Mouse (Mus musculus) intestine, embryonic 14.5 days (tissue): ENCODE data around the gene Faf1. TPM values are rescaled to one million over a fixed set of nuclear protein-coding genes. Genes with fewer than 3 reads are reported as not detected.

Experiments
- ATAC-seq: fragments of 200-750 bp; cut with Nextera tagmentation; replicated peaks from 2 replicates; pipeline ENCODE4 v1.8.0; 2017; ENCODE audit warnings: low read depth, moderate number of reproducible peaks, moderate TSS enrichment, moderate library complexity; ENCODE audit not compliant: low FRiP score, low TSS enrichment
- DNase-seq: peaks from one replicate; pipeline ENCODE4 v3.0.0-alpha.2; 2018; ENCODE audit warnings: low spot score
- H3K27ac ChIP-seq: fragments of 300-500 bp; sonication (generic); 2 replicates; pipeline ENCODE4 v1.5.1; 2014; ENCODE audit warnings: low read depth, mild to moderate bottlenecking, control low read depth
- H3K27me3 ChIP-seq: fragments of 300-500 bp; sonication (generic); replicated peaks from 2 replicates; pipeline ENCODE4 v1.6.1; 2014; ENCODE audit warnings: low read length, control low read depth; ENCODE audit not compliant: control insufficient read depth, insufficient read depth
- H3K36me3 ChIP-seq: fragments of 300-500 bp; sonication (generic); 2 replicates; pipeline ENCODE4 v1.6.1; 2014; ENCODE audit warnings: low read length, control low read depth; ENCODE audit not compliant: control insufficient read depth, insufficient read depth
- H3K4me1 ChIP-seq: fragments of 300-500 bp; sonication (generic); replicated peaks from 2 replicates; pipeline ENCODE4 v1.6.1; 2014; ENCODE audit warnings: low read length, control low read depth, mixed read lengths; ENCODE audit not compliant: control insufficient read depth, insufficient read depth
- H3K4me2 ChIP-seq: fragments of 300-500 bp; sonication (generic); 2 replicates; pipeline ENCODE4 v1.6.1; 2014; ENCODE audit warnings: low read length
- H3K4me3 ChIP-seq: fragments of 300-500 bp; sonication (generic); 2 replicates; pipeline ENCODE4 v1.5.1; 2014; ENCODE audit warnings: low read depth, low read length, control low read depth, mixed read lengths
- H3K9ac ChIP-seq: fragments of 300-500 bp; sonication (generic); 2 replicates; pipeline ENCODE4 v1.6.1; 2014; ENCODE audit warnings: mild to moderate bottlenecking, low read length
- H3K9me3 ChIP-seq: fragments of 300-500 bp; sonication (generic); 2 replicates; pipeline ENCODE4 v1.6.1; 2016; ENCODE audit warnings: low read length, control low read depth; ENCODE audit not compliant: control insufficient read depth
- WGBS: fragments of 180-500 bp; shearing (Covaris S2); extraction: QIAGEN DNeasy Blood & Tissue Kit; methylation state at CpG from one replicate; pipeline ENCODE4 v1.1.7; 2014; 5-methylcytosine and 5-hydroxymethylcytosine counted together
- polyA plus RNA-seq: library from polyadenylated mRNA; unstranded; fragments of >200 nt; fragmentation: Nextera tagmentation; extraction: Ambion mirVana; gene quantifications from 2 replicates; pipeline ENCODE4 v1.2.1, GENCODE M21; 2014

Faf1 gene
- polyA plus RNA-seq, 1 experiment from 2014 or later = 32.6 TPM

GRCm38 (mm10) chr4:109945554-109945953, 269.2 kb downstream of the Faf1 start:
- no peaks in the 10 kb centered on the region for H3K4me1 ChIP-seq
- no peaks in the 10 kb centered on the region for H3K27me3 ChIP-seq
- no peak overlapping the region for H3K27ac ChIP-seq
- DNase-seq = no peak
- no peak overlapping the region for H3K4me3 ChIP-seq
- 91% methylated on average over 1 of the region's 1 CpGs for WGBS
- no peak for ATAC-seq
- H3K4me2 ChIP-seq = no peak overlapping the region
- H3K36me3 ChIP-seq = no peaks in the 10 kb centered on the region
- no peaks in the 10 kb centered on the region for H3K9me3 ChIP-seq
- no peak overlapping the region for H3K9ac ChIP-seq

GRCm38 (mm10) chr4:109949307-109949706, 272.9 kb downstream of the Faf1 start:
- Histone ChIP-seq H3K4me1 (no peaks in the 10 kb centered on the region), H3K9ac (no peak overlapping the region), H3K27ac (no peak overlapping the region), H3K9me3 (no peaks in the 10 kb centered on the region), H3K4me3 (no peak overlapping the region), H3K4me2 (no peak overlapping the region), H3K27me3 (no peaks in the 10 kb centered on the region), H3K36me3 (no peaks in the 10 kb centered on the region)
- DNase-seq (no peak), ATAC-seq (no peak)
- WGBS = 94% methylated on average over 3 of the region's 3 CpGs

GRCm38 (mm10) chr4:109953509-109953908, 277.1 kb downstream of the Faf1 start:
- no peak overlapping the region for H3K27ac ChIP-seq
- no peaks in the 10 kb centered on the region for H3K4me1 ChIP-seq
- H3K36me3 ChIP-seq = no peaks in the 10 kb centered on the region
- no peaks in the 10 kb centered on the region for H3K27me3 ChIP-seq
- ATAC-seq (no peak), DNase-seq (no peak)
- H3K9me3 ChIP-seq = no peaks in the 10 kb centered on the region
- no peak overlapping the region for H3K4me3 ChIP-seq
- H3K9ac ChIP-seq = no peak overlapping the region
- no peak overlapping the region for H3K4me2 ChIP-seq
- 88% methylated on average over 1 of the region's 1 CpGs for WGBS

- Histone ChIP-seq H3K27ac (no peak overlapping the region), H3K9ac (no peak overlapping the region), H3K27me3 (no peaks in the 10 kb centered on the region), H3K4me3 (no peak overlapping the region), H3K4me1 (no peaks in the 10 kb centered on the region), H3K4me2 (no peak overlapping the region), H3K36me3 (peaks cover 10% of the 10 kb centered on the region; the same call in 1 of the 2 replicates), H3K9me3 (no peaks in the 10 kb centered on the region)
- ATAC-seq (no peak), DNase-seq (no peak)
- WGBS = 39% methylated on average over 5 of the region's 5 CpGs
Measured at GRCm38 (mm10) chr4:109960201-109960935, 284.0 kb downstream of the Faf1 start.

GRCm38 (mm10) chr4:109963570-109964279, 287.3 kb downstream of the Faf1 start:
- H3K27ac ChIP-seq = no peak overlapping the region
- H3K9me3 ChIP-seq = no peaks in the 10 kb centered on the region
- H3K36me3 ChIP-seq = peaks cover 10% of the 10 kb centered on the region; the same call in 1 of the 2 replicates
- 81% methylated on average over 5 of the region's 5 CpGs for WGBS
- no peak for ATAC-seq
- DNase-seq = no peak
- no peaks in the 10 kb centered on the region for H3K27me3 ChIP-seq
- H3K4me1 ChIP-seq = no peaks in the 10 kb centered on the region
- H3K9ac ChIP-seq = no peak overlapping the region
- H3K4me2 ChIP-seq = no peak overlapping the region
- no peak overlapping the region for H3K4me3 ChIP-seq

GRCm38 (mm10) chr4:109969561-109969960, 293.2 kb downstream of the Faf1 start:
- H3K9ac ChIP-seq = no peak overlapping the region
- H3K4me2 ChIP-seq = no peak overlapping the region
- H3K36me3 ChIP-seq = no peaks in the 10 kb centered on the region
- ATAC-seq (no peak), DNase-seq (no peak)
- no peak overlapping the region for H3K27ac ChIP-seq
- no peaks in the 10 kb centered on the region for H3K4me1 ChIP-seq
- H3K9me3 ChIP-seq = no peaks in the 10 kb centered on the region
- peaks cover 39% of the 10 kb centered on the region for H3K27me3 ChIP-seq
- 84% methylated on average over 5 of the region's 5 CpGs for WGBS
- no peak overlapping the region for H3K4me3 ChIP-seq

- no peak for DNase-seq
- Histone ChIP-seq H3K4me2 (no peak overlapping the region), H3K9ac (no peak overlapping the region), H3K9me3 (no peaks in the 10 kb centered on the region), H3K4me3 (no peak overlapping the region), H3K27ac (no peak overlapping the region), H3K27me3 (peaks cover 84% of the 10 kb centered on the region), H3K36me3 (no peaks in the 10 kb centered on the region), H3K4me1 (peaks cover 10% of the 10 kb centered on the region; the same call in 1 of the 2 replicates)
- 3% methylated on average over 20 of the region's 20 CpGs for WGBS
- no peak for ATAC-seq
Measured at GRCm38 (mm10) chr4:109973991-109974654, 297.7 kb downstream of the Faf1 start.

- peak; percentile 62 for DNase-seq
- no peak overlapping the region for H3K4me2 ChIP-seq
Measured at GRCm38 (mm10) chr4:109974655-109975380, 298.4 kb downstream of the Faf1 start.

More at GRCm38 (mm10) chr4:109974655-109975380, 298.4 kb downstream of the Faf1 start:
- no peak overlapping the region for H3K4me3 ChIP-seq
- no peak for ATAC-seq
- H3K27me3 ChIP-seq = peaks cover 91% of the 10 kb centered on the region
- no peak overlapping the region for H3K27ac ChIP-seq
- no peak overlapping the region for H3K9ac ChIP-seq
- 2% methylated on average over 33 of the region's 33 CpGs for WGBS
- peaks cover 12% of the 10 kb centered on the region; the same call in 1 of the 2 replicates for H3K4me1 ChIP-seq
- no peaks in the 10 kb centered on the region for H3K9me3 ChIP-seq
- H3K36me3 ChIP-seq = no peaks in the 10 kb centered on the region
